Mouse (Mus musculus) embryonic fibroblast, embryonic 13.5 days (primary cell): ENCODE measurements at regions not wholly inside any gene's neighbourhood (a gene's known extent, or its start where the extent isn't known, plus 50 kb on each side); places are given as distances from the start of the nearest gene placed in this dataset.
A peak's percentile ranks its signal among the peaks of the same experiment; 100 is the strongest.

ENCODE experiments used
- H3K27ac ChIP-seq: 2 replicates; pipeline ENCODE4 v1.5.1; 2012; ENCODE audit warnings: low read length, control low read depth, inconsistent platforms; ENCODE audit not compliant: insufficient read depth
- H3K4me1 ChIP-seq: 2 replicates; pipeline ENCODE4 v1.6.1; 2011; ENCODE audit warnings: low read length; ENCODE audit not compliant: control insufficient read depth, insufficient read depth
- H3K4me3 ChIP-seq: 2 replicates; pipeline ENCODE4 v1.5.1; 2011; ENCODE audit warnings: mild to moderate bottlenecking, control low read depth, low read length; ENCODE audit not compliant: insufficient read depth
- CTCF ChIP-seq: IDR thresholded peaks from 2 replicates; pipeline ENCODE4 v1.5.1; 2011; ENCODE audit warnings: mild to moderate bottlenecking, control low read depth, low read length, moderate library complexity, borderline replicate concordance; ENCODE audit not compliant: insufficient read depth
- POLR2A ChIP-seq: IDR thresholded peaks from 2 replicates; pipeline ENCODE4 v1.6.1; 2011; ENCODE audit warnings: low read depth, mild to moderate bottlenecking, control low read depth, low read length, moderate library complexity

DNA sequence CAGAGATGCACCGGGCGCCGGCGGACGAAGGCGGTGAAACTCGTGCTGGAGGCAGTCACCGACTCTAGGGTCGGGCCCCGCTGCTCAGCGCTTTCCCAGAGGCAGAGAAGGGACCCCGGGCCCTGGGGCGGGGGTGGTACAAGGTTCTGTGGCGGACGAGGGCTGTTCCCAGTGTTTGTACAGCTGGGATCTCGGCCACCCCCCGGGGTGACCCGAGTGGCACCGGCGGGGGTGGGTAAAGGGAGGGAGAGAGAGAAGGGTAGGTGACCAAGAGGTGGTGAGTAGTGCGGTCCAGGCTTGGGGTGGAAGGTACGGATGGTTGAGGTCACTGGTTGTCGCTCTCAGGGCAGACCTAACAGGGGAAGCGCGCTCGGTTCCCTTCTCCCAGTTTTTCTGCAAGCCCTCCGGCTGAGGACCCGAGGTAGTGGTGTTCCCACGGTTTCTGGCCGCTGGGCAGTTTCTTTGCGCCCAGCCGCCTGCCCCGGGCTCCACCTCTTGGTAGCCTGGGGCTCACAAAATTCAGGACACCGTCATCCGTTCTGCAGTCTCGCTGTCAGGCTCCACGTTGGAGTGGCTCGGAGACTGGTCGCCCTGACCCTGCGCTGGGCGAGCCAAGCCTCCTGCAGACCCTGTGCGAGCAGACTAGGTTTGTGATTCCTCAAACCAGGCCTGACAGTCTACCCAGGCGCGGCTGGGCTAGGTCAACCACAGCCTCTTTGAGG lies 112.4 kb upstream of the Six2 start:
- TF ChIP-seq CTCF (no peak), POLR2A (no peak)
- Histone ChIP-seq H3K4me3 (peak overlapping the region; percentile 25), H3K4me1 (no peaks in the 10 kb centered on the region), H3K27ac (no peak overlapping the region)

DNA sequence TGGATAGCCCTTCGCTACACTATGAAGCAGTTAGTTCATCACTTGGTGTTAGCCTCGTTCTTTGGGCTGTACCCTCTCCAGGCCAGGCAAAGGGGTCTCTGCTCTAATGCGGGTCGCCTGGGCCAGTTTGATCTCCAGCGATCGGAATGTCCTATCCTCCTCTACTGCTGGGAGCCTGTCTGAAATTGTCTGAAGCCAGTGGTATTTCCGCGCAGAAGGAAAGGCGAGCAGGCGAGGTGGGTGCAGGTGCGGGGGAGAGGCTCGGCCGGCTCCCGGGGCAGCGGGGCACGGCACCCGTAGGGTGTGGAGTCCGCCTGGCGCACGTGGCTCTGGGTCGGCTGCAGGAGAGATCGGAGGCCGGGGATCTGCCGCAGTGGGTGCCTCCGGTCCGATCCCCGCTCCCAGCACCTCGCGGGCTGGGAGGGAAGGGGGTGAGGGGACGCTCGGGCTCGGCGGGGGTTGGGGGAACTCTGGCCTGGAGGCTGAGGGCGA lies 111.8 kb upstream of the Six2 start:
- no peak overlapping the region for H3K27ac ChIP-seq
- TF ChIP-seq POLR2A: no peak
- TF ChIP-seq CTCF: no peak

DNA sequence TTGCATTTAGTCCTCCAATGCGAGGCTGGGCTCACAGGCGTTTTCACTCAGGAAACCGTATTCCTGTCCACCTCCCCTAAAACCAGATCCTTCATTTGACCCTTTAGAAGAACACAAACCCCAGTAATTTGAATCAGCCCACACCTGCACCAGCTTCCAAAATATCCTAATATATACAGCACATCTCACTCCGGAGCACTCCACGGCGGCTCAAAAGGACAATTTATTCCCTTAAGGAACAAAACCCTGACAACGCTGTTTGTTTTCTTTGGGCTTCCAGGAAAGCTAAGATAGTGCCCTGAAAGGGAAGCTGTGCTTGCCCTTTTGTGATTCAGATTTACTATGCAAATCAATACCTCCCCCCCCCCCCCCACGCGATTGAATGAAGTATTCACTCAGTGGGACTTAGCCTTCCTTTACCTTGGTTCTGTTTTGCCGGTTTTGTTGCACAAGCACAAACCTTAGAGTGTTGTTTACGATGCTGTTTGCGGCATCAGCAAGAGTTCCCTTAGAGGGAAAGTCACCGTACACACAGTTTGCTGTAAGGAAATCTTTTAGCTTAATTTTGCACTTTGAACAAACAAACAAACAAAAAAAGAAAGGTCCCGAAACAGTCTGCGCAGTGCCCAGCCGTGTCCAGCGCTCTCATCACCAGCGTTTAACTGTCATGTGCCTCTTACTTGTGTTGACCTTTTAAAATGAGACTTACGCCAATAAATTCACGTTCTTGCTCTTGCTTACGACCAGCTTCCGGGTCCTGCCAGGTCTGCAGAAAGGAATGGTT lies 111.2 kb upstream of the Six2 start:
- H3K4me1 ChIP-seq: no peaks in the 10 kb centered on the region
- H3K27ac ChIP-seq: no peak overlapping the region
- peak overlapping the region; percentile 25 for H3K4me3 ChIP-seq
- no peak for TF ChIP-seq POLR2A
- no peak for TF ChIP-seq CTCF

More for the DNA sequence above, 111.8 kb upstream of the Six2 start:
- H3K4me1 ChIP-seq: no peaks in the 10 kb centered on the region
- H3K4me3 ChIP-seq: peak overlapping the region; percentile 25

DNA sequence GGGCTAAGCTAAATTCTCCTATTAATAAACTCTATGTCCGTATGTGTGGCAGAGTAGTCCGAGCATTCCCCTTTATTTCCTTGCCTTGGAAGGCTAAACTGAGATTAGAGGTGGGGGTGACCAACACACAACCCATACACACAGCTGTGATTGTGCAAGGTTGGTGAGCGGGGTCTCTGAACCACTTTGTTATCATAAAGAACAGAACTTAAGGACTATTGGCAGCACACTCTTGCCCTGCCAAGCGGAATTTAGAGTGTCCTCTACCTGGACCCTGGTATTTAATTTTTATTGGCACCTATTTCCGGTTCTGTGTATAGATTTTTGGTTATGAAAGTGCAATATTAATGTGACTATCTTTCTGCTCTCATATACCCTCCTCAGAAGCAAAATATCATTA lies 109.7 kb upstream of the Six2 start:
- Histone ChIP-seq H3K4me3 (no peak overlapping the region), H3K4me1 (no peaks in the 10 kb centered on the region), H3K27ac (no peak overlapping the region)
- TF ChIP-seq POLR2A (no peak), CTCF (no peak)

DNA sequence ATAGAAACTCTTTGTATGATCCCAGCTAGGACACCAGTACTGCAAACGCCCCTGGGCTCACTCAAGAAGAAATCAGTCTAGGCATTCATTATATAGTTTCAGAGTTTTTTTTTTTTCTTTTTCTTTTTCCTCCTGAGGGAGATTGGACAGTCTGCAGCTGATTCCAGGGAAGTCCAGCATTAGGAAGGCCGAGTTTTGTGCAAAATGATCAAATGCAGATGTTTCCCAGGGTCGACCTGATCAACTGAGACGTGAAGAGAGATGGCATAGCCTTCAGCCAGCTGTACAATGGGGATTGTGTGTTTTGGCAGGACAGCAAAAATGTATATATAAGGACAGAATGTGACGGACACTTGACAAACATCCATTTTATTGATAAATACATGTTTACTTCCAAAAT lies 107.7 kb upstream of the Six2 start:
- Histone ChIP-seq H3K4me3 (no peak overlapping the region), H3K27ac (no peak overlapping the region), H3K4me1 (no peaks in the 10 kb centered on the region)
- TF ChIP-seq CTCF: no peak
- TF ChIP-seq POLR2A: no peak

DNA sequence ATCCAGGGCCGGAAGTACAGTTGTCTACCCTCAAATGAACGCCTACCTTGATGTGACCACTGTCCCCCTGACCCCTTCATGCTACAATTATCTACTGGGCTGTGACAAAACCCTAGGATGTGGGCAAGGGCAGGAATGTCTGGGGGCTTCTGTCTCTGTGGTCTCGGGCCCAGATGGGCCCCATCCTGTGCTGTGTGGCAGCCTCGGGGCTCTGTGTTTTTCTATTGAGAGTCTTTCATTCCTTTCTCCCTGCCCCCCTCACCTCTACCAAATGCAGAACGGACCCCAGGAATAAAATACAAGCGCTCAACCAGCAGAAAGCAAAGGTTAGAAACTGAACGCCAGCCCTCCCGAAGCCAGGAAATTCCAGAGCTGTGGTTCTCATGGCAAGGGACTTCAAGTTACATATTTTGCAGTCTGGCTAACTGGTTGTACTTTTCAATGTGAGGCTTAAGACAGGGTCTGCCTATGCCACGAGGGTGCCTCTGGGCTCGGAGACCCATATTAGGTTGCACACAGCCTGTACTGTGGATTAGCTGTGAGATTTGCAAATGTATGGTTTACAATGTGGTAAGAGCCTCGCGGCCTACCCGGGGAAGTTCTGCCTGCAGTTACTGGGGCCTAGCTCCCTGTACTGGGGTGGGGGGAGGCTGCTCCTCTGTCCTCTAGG lies 97.7 kb upstream of the Six2 start:
- Histone ChIP-seq H3K4me1 (no peaks in the 10 kb centered on the region), H3K4me3 (no peak overlapping the region), H3K27ac (no peak overlapping the region)
- TF ChIP-seq CTCF (no peak), POLR2A (no peak)

DNA sequence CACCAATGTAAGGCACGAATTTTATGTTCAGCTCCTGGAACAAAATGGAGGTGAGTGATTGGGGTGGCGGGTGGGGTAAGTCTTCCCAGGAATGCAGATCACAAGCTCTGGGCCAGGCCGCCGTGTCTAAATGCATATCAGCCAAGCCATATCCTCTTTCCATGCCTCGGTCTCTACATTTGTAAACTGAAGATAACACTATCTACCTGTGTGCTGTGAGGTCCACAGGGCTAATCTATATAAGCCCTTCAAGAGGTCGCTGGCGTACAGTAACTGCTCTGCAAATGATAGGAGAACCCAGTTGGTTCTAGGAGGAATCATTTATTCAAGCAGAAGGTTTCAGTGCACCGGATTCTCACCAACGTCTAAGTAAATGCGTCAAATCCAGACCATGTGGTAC lies 92.4 kb upstream of the Six2 start:
- TF ChIP-seq POLR2A (no peak), CTCF (no peak)
- H3K4me1 ChIP-seq: no peaks in the 10 kb centered on the region
- no peak overlapping the region for H3K27ac ChIP-seq
- H3K4me3 ChIP-seq: no peak overlapping the region

DNA sequence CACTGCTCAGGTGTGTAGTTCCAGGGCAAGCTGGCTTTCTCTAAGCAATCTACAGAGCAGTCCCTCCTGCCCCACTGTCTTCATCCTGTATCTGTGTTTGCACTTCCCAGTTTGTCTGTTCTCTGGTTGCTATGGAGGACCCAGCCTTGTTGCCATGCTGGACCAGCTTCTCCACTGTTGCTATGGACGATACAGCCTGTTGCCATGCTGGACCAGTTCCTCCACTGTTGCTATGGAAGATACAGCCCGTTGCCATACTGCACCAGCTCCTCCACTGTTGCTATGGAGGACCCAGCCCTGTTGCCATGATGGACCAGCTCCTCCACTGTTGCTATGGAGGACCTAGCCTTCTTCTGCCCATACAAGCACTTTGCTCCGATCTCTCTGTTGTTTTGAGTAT lies 88.8 kb upstream of the Six2 start:
- no peaks in the 10 kb centered on the region for H3K4me1 ChIP-seq
- no peak for TF ChIP-seq POLR2A
- TF ChIP-seq CTCF: no peak
- H3K27ac ChIP-seq: no peak overlapping the region
- no peak overlapping the region for H3K4me3 ChIP-seq

DNA sequence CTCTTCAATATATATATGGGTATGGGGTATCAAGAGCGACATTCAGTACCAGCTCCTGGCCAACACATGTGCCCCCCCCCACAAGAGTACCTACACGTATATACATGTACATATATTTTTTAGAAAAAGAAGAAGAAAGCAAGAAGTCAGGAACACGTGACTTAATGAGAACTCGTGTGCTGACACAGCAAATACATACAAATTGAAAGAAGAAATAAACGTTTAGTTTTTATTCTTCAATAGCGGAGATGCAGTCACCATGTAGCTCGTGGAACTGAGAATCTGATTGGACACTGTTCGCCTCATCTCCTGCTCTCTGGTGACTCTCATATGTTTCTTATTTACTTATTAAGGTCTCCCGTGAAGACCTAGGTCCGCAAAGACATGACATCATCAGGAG lies 80.3 kb upstream of the Six2 start:
- no peak overlapping the region for H3K4me3 ChIP-seq
- TF ChIP-seq POLR2A: no peak
- TF ChIP-seq CTCF: no peak

DNA sequence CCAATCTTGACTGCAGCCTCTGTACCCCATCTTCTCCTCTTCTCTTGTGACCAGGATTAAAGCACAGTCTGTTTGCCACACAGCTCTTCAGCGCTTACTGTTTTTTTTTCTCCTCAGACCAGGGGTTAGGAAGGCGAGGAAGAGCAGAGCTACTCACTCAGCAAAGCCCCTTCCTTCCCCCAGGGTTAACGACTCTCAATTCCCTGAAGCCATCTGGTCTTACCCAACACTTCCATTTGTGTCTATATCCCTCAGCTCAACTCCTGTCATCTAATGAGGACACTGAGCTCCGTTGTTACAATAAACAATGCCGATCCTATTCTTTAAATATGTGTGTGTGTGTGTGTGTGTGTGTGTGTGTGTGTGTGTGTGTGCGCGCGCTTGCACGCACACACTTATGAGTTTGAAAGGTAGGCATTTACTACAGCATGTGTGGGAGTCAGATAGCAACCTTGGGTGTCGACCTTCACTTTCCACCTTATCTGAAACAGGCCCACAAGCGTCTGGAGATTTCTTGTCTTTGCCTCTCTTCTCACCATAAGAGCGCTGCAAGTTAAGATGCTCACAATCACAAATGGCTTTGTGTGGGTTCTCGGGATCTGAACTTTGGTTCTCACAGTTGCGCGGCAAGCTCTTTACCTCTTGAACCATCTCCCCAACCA lies 79.3 kb upstream of the Six2 start:
- no peak overlapping the region for H3K27ac ChIP-seq
- TF ChIP-seq CTCF (no peak), POLR2A (no peak)

More for the DNA sequence above, 80.3 kb upstream of the Six2 start:
- Histone ChIP-seq H3K27ac (no peak overlapping the region), H3K4me1 (no peaks in the 10 kb centered on the region)

More for the DNA sequence above, 79.3 kb upstream of the Six2 start:
- Histone ChIP-seq H3K4me1 (no peaks in the 10 kb centered on the region), H3K4me3 (no peak overlapping the region)
